Mouse (Mus musculus): ENCODE results near the gene Cnpy3. TPM values are rescaled to one million over a fixed set of nuclear protein-coding genes. Genes with fewer than 3 reads are reported as not detected.
"Not testable (repeated sequence)": the region's sequence is repeated elsewhere in the genome, so short reads cannot be mapped to it uniquely, and the experiment has no call there.

Cnpy3 gene
- 100 to 1,000 TPM in 12 of 26 experiments, 10 to 100 TPM in 14; 15.2 to 163 (median 91.1) TPM for total RNA-seq (2018; cell fraction: chromatin; rRNA removed)
- 100 to 1,000 TPM in 15 of 26 experiments, 10 to 100 TPM in 11; 67.0 to 134 (median 104) TPM for total RNA-seq (2018; cell fraction: cytosol; rRNA removed)
- total RNA-seq (2018; cell fraction: nucleus; rRNA removed) = 100 to 1,000 TPM in 20 of 26 experiments, 10 to 100 TPM in 6; 27.3 to 196 (median 150) TPM
- polyA plus RNA-seq (2018) = 79.0 to 118 TPM (median 88.6 TPM) in 3 replicates

DNA sequence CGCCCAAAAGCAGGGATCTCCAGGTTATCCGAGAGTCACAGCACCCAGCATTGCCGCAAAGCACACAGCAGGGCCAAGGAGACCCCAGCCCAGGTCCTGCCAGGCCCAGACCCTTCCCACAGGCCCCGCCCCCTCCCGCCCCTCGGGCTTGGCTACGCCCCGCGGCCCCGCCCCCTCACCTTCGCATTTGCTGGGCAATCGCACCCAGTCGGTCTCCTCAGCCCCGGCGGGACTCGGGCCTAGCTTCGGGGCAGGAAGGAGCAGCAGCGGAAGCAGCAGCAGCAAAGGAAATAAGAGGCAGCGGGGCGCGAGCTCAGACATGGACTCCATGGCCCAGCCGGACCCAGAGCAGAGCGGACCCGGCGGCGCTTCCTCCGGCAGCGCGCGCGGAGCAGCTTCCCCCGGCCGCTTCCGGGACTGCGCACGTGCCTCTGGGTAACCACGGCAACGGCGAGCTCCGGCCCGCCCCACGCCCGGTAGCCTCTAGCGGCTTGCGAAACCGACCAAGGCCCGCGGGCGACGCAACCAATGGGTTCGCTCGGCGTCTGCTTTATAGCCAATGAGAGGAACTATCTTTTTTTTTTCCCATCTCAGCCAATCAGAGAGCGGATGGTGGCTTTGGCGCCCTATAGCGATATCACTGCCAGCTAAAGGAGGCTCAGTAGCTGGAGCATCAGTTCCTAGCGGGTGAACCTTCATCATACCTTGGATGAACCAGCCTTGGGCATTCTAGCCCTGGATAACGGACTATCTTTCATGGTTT is at the start of gene Cnpy3:
Gene Cnpy3, minus strand, starts transcription at position 421 of the 763 bp plus-strand sequence.
- Histone ChIP-seq H3K4me3 (ENCODE audit: inconsistent target) (peak within 1 kb of the TSS; percentile 44), H3K36me3 (ENCODE audit: inconsistent target) (no peaks in the 10 kb centered on the region), H3K79me2 (ENCODE audit: inconsistent target) (peaks cover 43% of the 10 kb centered on the region), H3K27ac (peak within 1 kb of the TSS; percentile 86)
- 2% methylated on average over 49 of the region's 58 CpGs for WGBS (ENCODE audit: missing documents)

GRCm38 (mm10) chr17:46801761-46802160 is 49.7 kb upstream of the Cnpy3 start:
- Histone ChIP-seq H3K4me3 (ENCODE audit: inconsistent target) (no peak overlapping the region), H3K79me2 (ENCODE audit: inconsistent target) (no peaks in the 10 kb centered on the region), H3K36me3 (ENCODE audit: inconsistent target) (peaks cover 39% of the 10 kb centered on the region), H3K27ac (peak overlapping the region; percentile 10; the same call in 1 of the 2 replicates)
- WGBS (ENCODE audit: missing documents) = 88% methylated on average over 6 of the region's 6 CpGs

GRCm38 (mm10) chr17:46799680-46800079 is 47.7 kb upstream of the Cnpy3 start:
- H3K27ac ChIP-seq = no peak overlapping the region
- peaks cover 22% of the 10 kb centered on the region for H3K36me3 ChIP-seq (ENCODE audit: inconsistent target)
- H3K79me2 ChIP-seq (ENCODE audit: inconsistent target) = no peaks in the 10 kb centered on the region
- 27% methylated on average over 9 of the region's 10 CpGs for WGBS (ENCODE audit: missing documents)
- no peak overlapping the region for H3K4me3 ChIP-seq (ENCODE audit: inconsistent target)

DNA sequence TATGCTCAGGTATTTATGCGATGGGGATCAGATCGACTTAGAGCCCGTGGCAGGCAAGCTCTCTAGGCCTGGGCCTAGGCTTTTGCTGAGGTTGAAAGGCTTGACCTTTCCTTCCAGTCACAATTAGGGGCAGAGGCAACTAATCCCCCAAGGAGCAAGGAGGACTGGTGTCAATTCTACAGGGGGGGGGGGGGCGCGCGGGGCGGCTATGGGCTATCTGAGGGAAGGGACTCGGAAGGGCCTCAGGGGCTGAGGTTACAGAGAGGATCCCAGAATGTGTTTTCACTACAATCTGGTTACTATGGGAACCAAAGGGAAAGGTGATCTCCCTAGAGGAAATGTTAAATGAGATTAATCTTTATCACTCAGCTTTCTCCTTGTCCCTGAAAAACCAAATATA is 45.4 kb upstream of the Cnpy3 start:
- Histone ChIP-seq H3K36me3 (ENCODE audit: inconsistent target) (peaks cover 22% of the 10 kb centered on the region), H3K79me2 (ENCODE audit: inconsistent target) (no peaks in the 10 kb centered on the region), H3K4me3 (ENCODE audit: inconsistent target) (no peak overlapping the region), H3K27ac (no peak overlapping the region)
- 94% methylated on average over 4 of the region's 8 CpGs for WGBS (ENCODE audit: missing documents)

DNA sequence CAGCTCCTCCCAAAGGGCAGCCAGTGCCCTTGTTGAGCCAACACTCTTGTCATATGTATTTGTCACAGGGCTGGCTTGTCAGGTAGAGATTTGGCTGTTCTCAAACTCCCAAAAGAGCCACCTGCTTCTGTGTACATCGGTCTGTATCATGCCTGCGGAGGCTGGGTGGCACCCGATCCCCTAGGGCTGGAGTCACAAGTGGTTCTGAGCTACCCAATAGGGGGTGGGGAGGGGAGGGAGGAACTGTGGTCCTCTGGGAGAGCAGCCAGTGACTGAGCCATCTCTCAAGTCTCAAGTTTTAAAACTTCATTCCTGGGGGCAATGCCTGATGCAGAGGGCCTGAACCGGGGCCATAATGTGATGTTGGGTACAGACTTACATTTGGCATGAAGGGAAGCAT is 44.7 kb upstream of the Cnpy3 start:
- peaks cover 19% of the 10 kb centered on the region for H3K36me3 ChIP-seq (ENCODE audit: inconsistent target)
- WGBS (ENCODE audit: missing documents) = 91% methylated on average over 4 of the region's 4 CpGs
- H3K4me3 ChIP-seq (ENCODE audit: inconsistent target) = no peak overlapping the region
- no peak overlapping the region for H3K27ac ChIP-seq
- no peaks in the 10 kb centered on the region for H3K79me2 ChIP-seq (ENCODE audit: inconsistent target)

GRCm38 (mm10) chr17:46792963-46793362 is 40.9 kb upstream of the Cnpy3 start:
- no peaks in the 10 kb centered on the region for H3K79me2 ChIP-seq (ENCODE audit: inconsistent target)
- no peak overlapping the region for H3K27ac ChIP-seq
- no peak overlapping the region for H3K4me3 ChIP-seq (ENCODE audit: inconsistent target)
- H3K36me3 ChIP-seq (ENCODE audit: inconsistent target) = no peaks in the 10 kb centered on the region
- WGBS (ENCODE audit: missing documents) = 79% methylated on average over 2 of the region's 2 CpGs

DNA sequence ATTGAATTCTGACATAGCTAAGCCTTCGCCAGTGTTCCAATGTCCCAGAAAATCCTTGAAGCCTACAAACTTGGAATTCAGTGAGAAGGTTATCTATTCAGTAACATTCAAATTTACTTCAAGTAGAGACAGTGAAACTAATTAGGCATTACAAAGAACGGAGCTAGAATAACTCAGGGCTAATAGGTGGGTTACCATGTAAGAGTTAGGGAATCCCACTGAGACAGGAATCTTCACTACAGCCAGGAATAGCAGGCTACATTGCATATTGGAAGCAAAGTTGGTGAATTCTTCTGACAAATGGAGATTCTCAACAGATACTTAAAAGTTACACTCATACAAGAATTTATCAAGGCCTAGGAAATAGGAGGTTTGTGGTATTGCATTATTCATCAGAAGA is 36.0 kb upstream of the Cnpy3 start:
- not testable (repeated sequence) for H3K4me3 ChIP-seq (ENCODE audit: inconsistent target); H3K27ac ChIP-seq; H3K36me3 ChIP-seq (ENCODE audit: inconsistent target); H3K79me2 ChIP-seq (ENCODE audit: inconsistent target)
- WGBS (ENCODE audit: missing documents) = 92% methylated on average over 1 of the region's 2 CpGs

DNA sequence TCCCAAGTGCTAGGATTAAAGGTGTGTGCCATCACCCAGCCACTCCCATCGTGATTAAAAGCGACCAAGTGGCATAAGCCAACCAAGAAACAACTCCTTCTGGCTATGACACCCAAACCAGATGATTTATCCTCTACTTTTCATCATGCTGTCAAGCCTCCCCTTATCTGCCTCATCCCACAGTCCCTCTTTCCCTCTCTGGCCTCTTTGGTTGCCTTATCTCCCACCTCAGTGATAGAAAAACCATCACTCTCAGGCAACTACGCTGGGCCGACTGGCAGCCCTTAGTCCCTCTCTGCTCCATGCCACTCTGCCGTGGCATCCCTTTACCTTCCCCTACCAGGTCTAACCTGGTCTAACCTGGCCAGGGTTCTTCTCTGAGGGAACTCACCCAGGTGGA is 34.9 kb upstream of the Cnpy3 start:
- no peak overlapping the region for H3K4me3 ChIP-seq (ENCODE audit: inconsistent target)
- no peak overlapping the region for H3K27ac ChIP-seq
- WGBS (ENCODE audit: missing documents) = 93% methylated on average over 5 of the region's 5 CpGs
- peaks cover 5% of the 10 kb centered on the region for H3K79me2 ChIP-seq (ENCODE audit: inconsistent target)
- H3K36me3 ChIP-seq (ENCODE audit: inconsistent target) = no peaks in the 10 kb centered on the region

DNA sequence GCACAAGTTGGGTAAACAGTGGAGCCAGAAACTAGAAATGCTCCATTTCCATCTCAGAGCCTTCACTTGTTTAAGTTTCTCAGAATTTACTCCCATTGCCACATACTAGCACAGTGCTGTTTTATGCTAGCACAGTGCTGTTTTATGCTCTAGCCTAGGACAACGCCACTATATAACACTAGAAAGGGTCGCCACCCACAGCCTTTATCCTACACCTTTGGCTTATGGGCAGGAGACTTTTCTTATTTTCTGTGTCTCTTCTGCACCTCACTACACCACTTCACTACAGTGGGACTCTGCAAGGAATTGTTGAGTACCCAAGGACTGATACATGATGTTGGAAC is 31.2 kb upstream of the Cnpy3 start:
- peak overlapping the region; percentile 80 for H3K4me3 ChIP-seq (ENCODE audit: inconsistent target)
- H3K36me3 ChIP-seq (ENCODE audit: inconsistent target) = peaks cover 25% of the 10 kb centered on the region
- no peak overlapping the region for H3K27ac ChIP-seq
- 94% methylated on average over 2 of the region's 2 CpGs for WGBS (ENCODE audit: missing documents)
- H3K79me2 ChIP-seq (ENCODE audit: inconsistent target) = peaks cover 39% of the 10 kb centered on the region

GRCm38 (mm10) chr17:46782341-46783221 is 30.6 kb upstream of the Cnpy3 start, which contains the start of gene Rpl7l1:
Gene Rpl7l1, minus strand, starts transcription at chr17:46782672.
- Histone ChIP-seq H3K79me2 (ENCODE audit: inconsistent target) (peaks cover 39% of the 10 kb centered on the region), H3K27ac (peak within 1 kb of the TSS; percentile 59), H3K36me3 (ENCODE audit: inconsistent target) (peaks cover 31% of the 10 kb centered on the region), H3K4me3 (ENCODE audit: inconsistent target) (peak within 1 kb of the TSS; percentile 80)
- under 1% methylated on average over 44 of the region's 44 CpGs for WGBS (ENCODE audit: missing documents)

DNA sequence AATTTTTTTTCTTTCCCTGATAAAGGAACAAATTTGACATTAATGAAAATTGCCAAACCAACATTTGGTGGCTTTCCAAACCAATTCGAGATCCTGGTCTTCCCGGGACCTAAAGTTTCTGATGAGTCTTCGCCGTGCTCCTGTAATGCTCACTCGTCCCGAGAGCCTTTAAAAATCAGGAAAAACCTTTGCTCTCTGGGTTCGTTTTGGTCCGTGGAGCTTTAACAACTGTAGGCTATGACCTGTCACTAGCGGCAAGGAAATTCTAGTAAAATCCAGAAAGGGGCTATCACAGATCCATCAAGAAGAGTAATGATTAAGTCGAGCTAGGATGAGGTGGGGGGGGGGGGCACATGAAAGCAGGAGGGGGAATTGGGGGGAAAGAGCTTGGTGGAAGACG is 29.9 kb upstream of the Cnpy3 start:
- 3% methylated on average over 11 of the region's 11 CpGs for WGBS (ENCODE audit: missing documents)
- Histone ChIP-seq H3K36me3 (ENCODE audit: inconsistent target) (peaks cover 34% of the 10 kb centered on the region), H3K27ac (peak overlapping the region; percentile 59), H3K79me2 (ENCODE audit: inconsistent target) (peaks cover 39% of the 10 kb centered on the region), H3K4me3 (ENCODE audit: inconsistent target) (peak overlapping the region; percentile 80)

DNA sequence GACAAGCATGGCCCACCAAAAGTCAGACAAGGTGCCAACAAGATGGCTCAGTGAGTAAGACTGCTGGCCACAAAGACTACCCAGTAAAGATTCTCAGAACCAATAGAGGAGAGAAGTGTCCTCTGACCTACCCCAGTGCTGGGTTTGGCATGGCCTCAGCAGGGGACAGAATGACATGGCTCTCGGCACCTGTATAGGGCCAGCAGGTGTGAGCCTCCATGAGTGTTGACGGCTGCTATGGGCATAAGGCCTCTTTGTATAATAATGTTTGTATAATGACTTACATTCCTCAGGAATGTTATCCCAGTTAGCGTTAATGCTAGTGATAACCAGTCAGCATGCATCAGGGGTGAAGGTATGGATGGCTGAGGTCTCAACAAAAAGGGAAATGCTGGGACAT is 24.1 kb upstream of the Cnpy3 start:
- H3K79me2 ChIP-seq (ENCODE audit: inconsistent target) = peaks cover 26% of the 10 kb centered on the region
- H3K4me3 ChIP-seq (ENCODE audit: inconsistent target) = no peak overlapping the region
- 88% methylated on average over 3 of the region's 3 CpGs for WGBS (ENCODE audit: missing documents)
- peaks cover 53% of the 10 kb centered on the region for H3K36me3 ChIP-seq (ENCODE audit: inconsistent target)
- no peak overlapping the region for H3K27ac ChIP-seq

DNA sequence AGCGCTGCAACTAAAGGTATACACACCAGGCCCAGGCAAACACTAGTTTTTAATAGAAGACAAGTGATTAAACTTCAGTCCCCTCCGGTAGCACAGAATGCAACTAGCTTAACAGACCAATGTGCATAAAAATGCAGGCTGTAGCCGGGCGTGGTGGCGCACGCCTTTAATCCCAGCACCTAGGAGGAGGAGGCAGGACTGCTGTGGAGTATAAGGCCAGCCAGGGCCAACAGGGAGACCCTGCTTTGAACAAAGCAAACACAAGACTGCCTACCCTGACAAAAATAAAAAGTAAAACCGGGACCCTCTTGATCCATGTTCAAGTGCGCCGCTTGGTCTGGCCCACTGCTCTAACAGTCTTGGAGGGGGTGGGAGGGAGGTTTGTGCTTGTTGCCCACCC is 23.1 kb upstream of the Cnpy3 start:
- Histone ChIP-seq H3K79me2 (ENCODE audit: inconsistent target) (peaks cover 16% of the 10 kb centered on the region), H3K36me3 (ENCODE audit: inconsistent target) (peaks cover 46% of the 10 kb centered on the region), H3K4me3 (ENCODE audit: inconsistent target) (no peak overlapping the region), H3K27ac (no peak overlapping the region)
- 98% methylated on average over 9 of the region's 9 CpGs for WGBS (ENCODE audit: missing documents)

DNA sequence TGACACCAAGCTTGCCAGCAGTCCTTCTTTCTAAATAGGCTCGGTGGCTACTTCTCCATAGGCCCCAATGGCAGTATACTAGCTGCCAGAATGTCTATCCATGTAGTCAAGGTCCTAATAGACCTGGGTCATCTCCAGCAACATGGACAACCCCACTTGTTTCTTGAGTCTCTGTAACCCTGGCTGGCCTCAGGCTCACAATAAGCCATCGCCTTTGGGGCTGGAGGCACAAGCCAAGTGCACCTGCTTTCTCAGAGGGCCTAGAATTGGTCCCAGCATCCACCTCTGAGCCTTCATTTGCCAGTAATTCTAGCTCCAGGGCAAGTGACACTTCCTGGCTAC is 22.1 kb upstream of the Cnpy3 start:
- peaks cover 37% of the 10 kb centered on the region for H3K36me3 ChIP-seq (ENCODE audit: inconsistent target)
- no peak overlapping the region for H3K27ac ChIP-seq
- H3K79me2 ChIP-seq (ENCODE audit: inconsistent target) = peaks cover 6% of the 10 kb centered on the region; the same call in 1 of the 2 replicates
- WGBS (ENCODE audit: missing documents) = 75% methylated on average over 2 of the region's 2 CpGs
- H3K4me3 ChIP-seq (ENCODE audit: inconsistent target) = no peak overlapping the region
